Comparison of ENCODE assay signal across 7 mouse cellular contexts in the genomic region with DNA sequence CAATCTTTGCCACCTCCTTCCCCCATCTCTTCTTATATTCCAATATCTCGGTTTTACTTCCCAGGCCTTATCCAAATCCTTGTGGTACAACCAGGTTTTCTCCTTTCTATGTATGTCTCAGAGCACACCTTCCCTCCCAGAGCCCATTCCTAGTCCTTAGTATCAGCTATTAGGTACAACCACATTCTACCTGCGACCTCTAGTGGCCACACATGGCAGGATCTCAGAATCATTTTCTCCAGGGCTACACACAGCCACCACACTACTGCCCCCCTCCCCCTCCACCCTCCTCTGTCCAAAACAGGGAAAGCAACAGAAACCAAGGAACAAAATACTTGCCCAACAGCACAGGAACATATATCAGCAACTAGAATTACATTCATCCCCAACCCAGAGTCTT.
DNase-seq lines count a peak whose midpoint lies in the region; ATAC-seq and TF ChIP-seq lines count a peak whose summit lies in the region.

No protein-coding gene starts in this region.

- peak; percentile 20; the same call in 1 of the 2 replicates for TF ChIP-seq CTCF in spleen, adult 2 months (IDR thresholded peaks at IDR 0.05; ENCODE audit: extremely low read depth, insufficient read depth, insufficient read length, insufficient replicate concordance)

- DNase-seq in spleen, adult 2 months (ENCODE audit: low read depth in 1 of 2, low spot score in 2 of 2) = no peak
- DNase-seq in spleen, postnatal 14 days (ENCODE audit: low spot score in 2 of 2) = no peak
- DNase-seq in adrenal gland, adult 8-10 months = peak; percentile 20
- DNase-seq in kidney, postnatal 10 days = peak; percentile 70
- peak; percentile 51 for DNase-seq in testis, postnatal 10 days (ENCODE audit: low spot score)

- H3K4me1 ChIP-seq in spleen, adult 2 months (ENCODE audit: control insufficient read depth, insufficient read depth, insufficient read length) = no peaks in the 10 kb centered on the region
- no peaks in the 10 kb centered on the region for H3K4me1 ChIP-seq in forebrain, embryonic 13.5 days

- H3K4me3 ChIP-seq in spleen, adult 2 months (ENCODE audit: extremely low read depth, insufficient read depth, insufficient read length) = no peak overlapping the region
- no peak overlapping the region for H3K4me3 ChIP-seq in forebrain, embryonic 13.5 days

- no peaks in the 10 kb centered on the region for H3K9me3 ChIP-seq in forebrain, embryonic 13.5 days (replicated peaks)

- H3K27me3 ChIP-seq in spleen, adult 2 months (ENCODE audit: control insufficient read depth, insufficient read depth, low read length) = no peaks in the 10 kb centered on the region
- no peaks in the 10 kb centered on the region for H3K27me3 ChIP-seq in forebrain, embryonic 13.5 days

- peak; percentile 88 for ATAC-seq in forebrain, embryonic 13.5 days
- ATAC-seq in megakaryocyte progenitor cell, adult 5-6 weeks (replicated peaks; ENCODE audit: poor library complexity) = peak; percentile 100

- WGBS in spleen, adult 2 months = 30% methylated on average over 2 of the region's 2 CpGs
- 20% methylated on average over 2 of the region's 2 CpGs for WGBS in forebrain, embryonic 13.5 days

- H3K4me2 ChIP-seq in forebrain, embryonic 13.5 days = no peak overlapping the region

- no peak overlapping the region for H3K9ac ChIP-seq in forebrain, embryonic 13.5 days

- no peak overlapping the region for H3K27ac ChIP-seq in spleen, adult 2 months (ENCODE audit: insufficient read depth, low read length)
- no peak overlapping the region for H3K27ac ChIP-seq in forebrain, embryonic 13.5 days

- no peak for TF ChIP-seq POLR2A in spleen, adult 2 months (IDR thresholded peaks at IDR 0.05; ENCODE audit: low read depth, low read length)

- H3K36me3 ChIP-seq in spleen, adult 2 months (ENCODE audit: control insufficient read depth, insufficient read depth, low read length) = no peaks in the 10 kb centered on the region
- no peaks in the 10 kb centered on the region for H3K36me3 ChIP-seq in forebrain, embryonic 13.5 days (ENCODE audit: poor library complexity, severe bottlenecking)

Comparison
In these comparisons a context has a peak if more than half of its experiments do, and no peak if none do; other contexts are left out.
1. DNase-seq: peak in adrenal gland, adult 8-10 months (single experiment), kidney, postnatal 10 days (single experiment) and testis, postnatal 10 days (single experiment); none in spleen, adult 2 months (0 of 2) and spleen, postnatal 14 days (0 of 2).